Mouse (Mus musculus): ENCODE measurements around the gene Lrrc17. TPM values are rescaled to one million over a fixed set of nuclear protein-coding genes. Genes with fewer than 3 reads are reported as not detected.

Lrrc17 gene
- polyA plus RNA-seq, 1 experiment, result 0.06 TPM

GRCm38 (mm10) chr5:21518207-21518606 is 25.2 kb upstream of the Lrrc17 start:
- DNase-seq (ENCODE audit: low read depth in 1 of 2, low spot score in 2 of 2), result no peak
- 95% methylated on average over 4 of the region's 4 CpGs for WGBS
- Histone ChIP-seq H3K27me3 (ENCODE audit: control insufficient read depth, insufficient read depth, low read length) (no peaks in the 10 kb centered on the region), H3K36me3 (ENCODE audit: control insufficient read depth, insufficient read depth, low read length) (no peaks in the 10 kb centered on the region), H3K4me1 (ENCODE audit: control insufficient read depth, insufficient read depth, insufficient read length) (no peaks in the 10 kb centered on the region; the same call in 1 of the 2 replicates), H3K4me3 (ENCODE audit: extremely low read depth, insufficient read depth, insufficient read length) (no peak overlapping the region), H3K27ac (ENCODE audit: insufficient read depth, low read length) (no peak overlapping the region)
- TF ChIP-seq CTCF (IDR thresholded peaks at IDR 0.05; ENCODE audit: extremely low read depth, insufficient read depth, insufficient read length, insufficient replicate concordance), result no peak
- no peak for TF ChIP-seq POLR2A (IDR thresholded peaks at IDR 0.05; ENCODE audit: low read depth, low read length)

DNA sequence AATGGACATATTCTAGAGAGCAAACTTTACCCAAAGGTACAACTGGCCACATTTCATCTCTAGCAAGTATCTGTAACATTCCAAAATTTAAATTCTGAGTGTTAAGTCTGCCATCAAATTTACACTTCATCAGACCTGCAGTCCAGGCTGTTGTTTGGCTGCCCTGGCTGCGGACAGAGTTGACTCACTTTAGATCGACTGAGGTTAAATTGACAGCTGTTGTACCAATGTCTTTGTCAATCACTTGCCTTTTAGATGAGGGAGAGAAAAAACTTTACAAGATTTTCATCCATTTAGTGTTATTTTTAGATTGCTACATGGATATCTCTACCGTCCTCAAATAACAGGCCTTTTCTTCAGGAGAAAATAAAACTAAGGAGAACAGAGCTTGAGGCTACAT is 24.2 kb upstream of the Lrrc17 start:
- H3K27ac ChIP-seq (ENCODE audit: insufficient read depth, low read length), result no peak overlapping the region
- no peak overlapping the region for H3K4me3 ChIP-seq (ENCODE audit: extremely low read depth, insufficient read depth, insufficient read length)
- no peaks in the 10 kb centered on the region for H3K27me3 ChIP-seq (ENCODE audit: control insufficient read depth, insufficient read depth, low read length)
- WGBS, result 90% methylated on average over 3 of the region's 3 CpGs
- TF ChIP-seq POLR2A (IDR thresholded peaks at IDR 0.05; ENCODE audit: low read depth, low read length) (no peak), CTCF (IDR thresholded peaks at IDR 0.05; ENCODE audit: extremely low read depth, insufficient read depth, insufficient read length, insufficient replicate concordance) (no peak)
- no peaks in the 10 kb centered on the region for H3K36me3 ChIP-seq (ENCODE audit: control insufficient read depth, insufficient read depth, low read length)
- no peak for DNase-seq (ENCODE audit: low read depth in 1 of 2, low spot score in 2 of 2)
- H3K4me1 ChIP-seq (ENCODE audit: control insufficient read depth, insufficient read depth, insufficient read length), result no peaks in the 10 kb centered on the region; the same call in 1 of the 2 replicates

- Histone ChIP-seq H3K27ac (ENCODE audit: insufficient read depth, low read length) (no peak overlapping the region), H3K27me3 (ENCODE audit: control insufficient read depth, insufficient read depth, low read length) (no peaks in the 10 kb centered on the region), H3K4me1 (ENCODE audit: control insufficient read depth, insufficient read depth, insufficient read length) (no peaks in the 10 kb centered on the region; the same call in 1 of the 2 replicates), H3K36me3 (ENCODE audit: control insufficient read depth, insufficient read depth, low read length) (no peaks in the 10 kb centered on the region), H3K4me3 (ENCODE audit: extremely low read depth, insufficient read depth, insufficient read length) (no peak overlapping the region)
- WGBS, result 84% methylated on average over 11 of the region's 11 CpGs
- DNase-seq (ENCODE audit: low read depth in 1 of 2, low spot score in 2 of 2), result no peak
- TF ChIP-seq POLR2A (IDR thresholded peaks at IDR 0.05; ENCODE audit: low read depth, low read length) (no peak), CTCF (IDR thresholded peaks at IDR 0.05; ENCODE audit: extremely low read depth, insufficient read depth, insufficient read length, insufficient replicate concordance) (no peak)
Measured at GRCm38 (mm10) chr5:21526835-21527485, 16.4 kb upstream of the Lrrc17 start.

- no peaks in the 10 kb centered on the region; the same call in 1 of the 2 replicates for H3K4me1 ChIP-seq (ENCODE audit: control insufficient read depth, insufficient read depth, insufficient read length)
- 76% methylated on average over 4 of the region's 4 CpGs for WGBS
Measured at GRCm38 (mm10) chr5:21527488-21527911, 15.9 kb upstream of the Lrrc17 start.

DNA sequence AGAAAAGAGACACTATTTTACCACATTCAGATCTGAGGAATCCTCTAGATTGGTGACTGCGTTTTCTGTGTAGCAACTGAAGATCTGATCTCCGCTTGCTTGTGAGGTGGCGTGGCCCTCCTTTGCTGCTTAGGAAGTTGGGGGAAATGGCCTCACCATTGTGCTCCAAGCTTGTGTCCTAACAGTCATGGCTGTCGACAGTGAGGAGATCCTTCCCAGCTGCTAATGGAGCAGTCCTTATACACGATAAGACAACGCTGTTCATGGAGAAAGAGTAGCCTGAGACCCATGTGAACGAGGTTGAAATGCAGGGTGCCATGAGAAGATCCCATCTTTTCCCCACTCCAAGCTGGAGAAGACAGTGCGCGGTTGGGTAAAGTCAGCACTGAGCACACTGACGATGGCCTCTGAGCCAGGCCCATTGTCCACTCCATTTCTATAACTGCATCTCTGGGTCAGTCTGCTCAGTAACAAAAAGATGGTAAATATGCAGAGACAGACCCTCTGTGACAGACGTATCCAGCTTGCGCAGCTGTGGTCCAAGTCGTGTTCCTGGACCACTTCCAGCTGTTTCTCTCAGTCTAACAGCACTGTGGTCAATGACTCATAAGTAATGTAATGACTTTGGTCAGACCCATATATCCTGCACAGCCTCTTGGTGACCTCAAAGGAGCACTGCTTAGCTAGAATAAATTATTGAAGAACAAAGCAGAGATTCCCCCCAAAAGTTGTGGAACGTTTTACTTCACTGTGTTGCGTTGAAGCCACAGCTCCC is 15.1 kb upstream of the Lrrc17 start:
- 79% methylated on average over 15 of the region's 15 CpGs for WGBS
- DNase-seq (ENCODE audit: low read depth in 1 of 2, low spot score in 2 of 2), result no peak
- no peak for TF ChIP-seq POLR2A (IDR thresholded peaks at IDR 0.05; ENCODE audit: low read depth, low read length)
- TF ChIP-seq CTCF (IDR thresholded peaks at IDR 0.05; ENCODE audit: extremely low read depth, insufficient read depth, insufficient read length, insufficient replicate concordance), result no peak
- no peaks in the 10 kb centered on the region for H3K27me3 ChIP-seq (ENCODE audit: control insufficient read depth, insufficient read depth, low read length)
- H3K4me3 ChIP-seq (ENCODE audit: extremely low read depth, insufficient read depth, insufficient read length), result no peak overlapping the region
- no peak overlapping the region for H3K27ac ChIP-seq (ENCODE audit: insufficient read depth, low read length)
- no peaks in the 10 kb centered on the region for H3K36me3 ChIP-seq (ENCODE audit: control insufficient read depth, insufficient read depth, low read length)
- H3K4me1 ChIP-seq (ENCODE audit: control insufficient read depth, insufficient read depth, insufficient read length), result no peaks in the 10 kb centered on the region; the same call in 1 of the 2 replicates

More at GRCm38 (mm10) chr5:21527488-21527911, 15.9 kb upstream of the Lrrc17 start:
- Histone ChIP-seq H3K27me3 (ENCODE audit: control insufficient read depth, insufficient read depth, low read length) (no peaks in the 10 kb centered on the region), H3K27ac (ENCODE audit: insufficient read depth, low read length) (no peak overlapping the region), H3K4me3 (ENCODE audit: extremely low read depth, insufficient read depth, insufficient read length) (no peak overlapping the region), H3K36me3 (ENCODE audit: control insufficient read depth, insufficient read depth, low read length) (no peaks in the 10 kb centered on the region)
- TF ChIP-seq POLR2A (IDR thresholded peaks at IDR 0.05; ENCODE audit: low read depth, low read length) (no peak), CTCF (IDR thresholded peaks at IDR 0.05; ENCODE audit: extremely low read depth, insufficient read depth, insufficient read length, insufficient replicate concordance) (no peak)
- DNase-seq (ENCODE audit: low read depth in 1 of 2, low spot score in 2 of 2), result no peak

DNA sequence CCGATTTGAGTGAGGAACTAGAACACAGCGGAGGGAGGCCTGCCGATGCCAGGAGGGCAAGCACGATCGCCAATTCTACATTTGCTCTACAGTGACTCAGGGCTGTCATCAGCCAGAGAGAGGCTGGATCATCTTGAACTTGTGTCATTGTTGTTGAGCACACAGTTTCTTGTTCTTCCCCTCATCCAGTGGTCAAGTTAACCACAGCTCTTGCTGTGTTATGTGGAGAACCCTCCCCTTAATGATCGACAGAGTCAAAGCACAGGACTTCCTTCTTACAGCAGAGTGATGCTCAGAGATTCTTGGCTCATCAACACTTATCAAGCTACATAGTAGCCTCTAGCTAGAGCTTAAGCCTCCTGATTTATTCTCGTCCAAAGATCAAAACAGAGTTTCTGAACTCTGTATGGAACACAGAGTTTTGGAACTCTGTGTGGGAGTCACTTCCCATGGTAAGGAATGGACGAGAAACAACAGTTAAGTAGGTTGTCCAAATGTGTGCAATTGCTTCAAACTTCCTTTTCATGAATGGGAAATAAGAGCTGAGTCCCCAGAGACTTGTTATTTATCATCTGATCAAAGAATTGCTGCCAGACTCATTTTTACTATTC is 14.1 kb upstream of the Lrrc17 start:
- Histone ChIP-seq H3K36me3 (ENCODE audit: control insufficient read depth, insufficient read depth, low read length) (no peaks in the 10 kb centered on the region), H3K27me3 (ENCODE audit: control insufficient read depth, insufficient read depth, low read length) (no peaks in the 10 kb centered on the region), H3K4me3 (ENCODE audit: extremely low read depth, insufficient read depth, insufficient read length) (no peak overlapping the region), H3K27ac (ENCODE audit: insufficient read depth, low read length) (no peak overlapping the region), H3K4me1 (ENCODE audit: control insufficient read depth, insufficient read depth, insufficient read length) (no peaks in the 10 kb centered on the region; the same call in 1 of the 2 replicates)
- DNase-seq (ENCODE audit: low read depth in 1 of 2, low spot score in 2 of 2), result no peak
- no peak for TF ChIP-seq CTCF (IDR thresholded peaks at IDR 0.05; ENCODE audit: extremely low read depth, insufficient read depth, insufficient read length, insufficient replicate concordance)
- no peak for TF ChIP-seq POLR2A (IDR thresholded peaks at IDR 0.05; ENCODE audit: low read depth, low read length)
- 78% methylated on average over 8 of the region's 8 CpGs for WGBS

Measured in spleen, adult 2 months (tissue).